Mouse (Mus musculus) limb, embryonic 15.5 days (tissue): ENCODE measurements around the gene Adam22. TPM values are rescaled to one million over a fixed set of nuclear protein-coding genes. Genes with fewer than 3 reads are reported as not detected.
A peak's percentile ranks its signal among the peaks of the same experiment; 100 is the strongest.

ENCODE experiments used
- ATAC-seq: fragments of 200-750 bp; cut with Nextera tagmentation; 2 replicates; pipeline ENCODE4 v1.8.0; 2017; ENCODE audit warnings: low read depth, moderate TSS enrichment; ENCODE audit not compliant: insufficient number of reproducible peaks, low FRiP score, low TSS enrichment
- H3K27ac ChIP-seq: fragments of 300-500 bp; sonication (generic); 2 replicates; pipeline ENCODE4 v1.5.1; 2015; ENCODE audit warnings: moderate library complexity, mild to moderate bottlenecking, inconsistent platforms
- H3K27me3 ChIP-seq: fragments of 300-500 bp; sonication (generic); 2 replicates; pipeline ENCODE4 v1.6.1; 2015; ENCODE audit warnings: inconsistent platforms
- H3K36me3 ChIP-seq: fragments of 300-500 bp; sonication (generic); 2 replicates; pipeline ENCODE4 v1.6.1; 2015; ENCODE audit warnings: inconsistent platforms
- H3K4me1 ChIP-seq: fragments of 300-500 bp; sonication (generic); 2 replicates; pipeline ENCODE4 v1.6.1; 2015; ENCODE audit warnings: inconsistent platforms
- H3K4me2 ChIP-seq: fragments of 300-500 bp; sonication (generic); 2 replicates; pipeline ENCODE4 v1.6.1; 2015; ENCODE audit warnings: mild to moderate bottlenecking, inconsistent platforms
- H3K4me3 ChIP-seq: fragments of 300-500 bp; sonication (generic); 2 replicates; pipeline ENCODE4 v1.5.1; 2015; ENCODE audit warnings: mild to moderate bottlenecking, inconsistent platforms
- H3K9ac ChIP-seq: fragments of 300-500 bp; sonication (generic); 2 replicates; pipeline ENCODE4 v1.6.1; 2015; ENCODE audit warnings: inconsistent platforms
- H3K9me3 ChIP-seq: fragments of 300-500 bp; sonication (generic); 2 replicates; pipeline ENCODE4 v1.6.1; 2016; ENCODE audit warnings: inconsistent platforms
- WGBS: fragments of 180-500 bp; shearing (Covaris S2); methylation state at CpG from one replicate; pipeline ENCODE4 v1.1.7; 2015; 5-methylcytosine and 5-hydroxymethylcytosine counted together
- polyA plus RNA-seq: library from polyadenylated mRNA; unstranded; fragments of >200 nt; fragmentation: Nextera tagmentation; extraction: Ambion mirVana; gene quantifications from 2 replicates; pipeline ENCODE4 v1.2.1, GENCODE M21; 2015

Gene Adam22
- polyA plus RNA-seq, 1 experiment from 2014 or later: 13.1 TPM

- 0 out of 2 replicates have a peak, but pooled peaks cover 6% of the 10 kb centered on the region for H3K4me1 ChIP-seq
- no peaks in the 10 kb centered on the region for H3K9me3 ChIP-seq
- no peak overlapping the region for H3K9ac ChIP-seq
- 17% methylated on average over 4 of the region's 4 CpGs for WGBS
- H3K4me2 ChIP-seq: no peak overlapping the region
- no peaks in the 10 kb centered on the region for H3K36me3 ChIP-seq
- ATAC-seq: no peak
- no peak overlapping the region for H3K27ac ChIP-seq
- no peaks in the 10 kb centered on the region for H3K27me3 ChIP-seq
- no peak overlapping the region for H3K4me3 ChIP-seq
Observed at GRCm38 (mm10) chr5:8310907-8311306, 57.1 kb downstream of the Adam22 start.

- Histone ChIP-seq H3K27ac (no peak overlapping the region), H3K4me3 (no peak overlapping the region), H3K4me1 (peaks cover 4% of the 10 kb centered on the region; the same call in 1 of the 2 replicates), H3K4me2 (0 out of 2 replicates have a peak overlapping the region, but pooled peaks have one; percentile 20), H3K9me3 (no peaks in the 10 kb centered on the region), H3K9ac (no peak overlapping the region), H3K27me3 (no peaks in the 10 kb centered on the region), H3K36me3 (no peaks in the 10 kb centered on the region)
- no peak for ATAC-seq
- WGBS: 32% methylated on average over 10 of the region's 10 CpGs
Observed at GRCm38 (mm10) chr5:8297719-8298419, 70.1 kb downstream of the Adam22 start.

- Histone ChIP-seq H3K4me2 (no peak overlapping the region), H3K4me1 (peaks cover 4% of the 10 kb centered on the region; the same call in 1 of the 2 replicates), H3K27me3 (no peaks in the 10 kb centered on the region), H3K4me3 (no peak overlapping the region), H3K27ac (no peak overlapping the region), H3K36me3 (no peaks in the 10 kb centered on the region), H3K9me3 (no peaks in the 10 kb centered on the region), H3K9ac (no peak overlapping the region)
- ATAC-seq: no peak
- 8% methylated on average over 1 of the region's 1 CpGs for whole genome bisulfite sequencing
Observed at GRCm38 (mm10) chr5:8293287-8293686, 74.7 kb downstream of the Adam22 start.

GRCm38 (mm10) chr5:8291496-8291895 is 76.5 kb downstream of the Adam22 start:
- ATAC-seq: no peak
- Histone ChIP-seq H3K4me1 (peaks cover 4% of the 10 kb centered on the region; the same call in 1 of the 2 replicates), H3K9ac (no peak overlapping the region), H3K4me2 (no peak overlapping the region), H3K27ac (no peak overlapping the region), H3K27me3 (no peaks in the 10 kb centered on the region), H3K9me3 (no peaks in the 10 kb centered on the region), H3K36me3 (no peaks in the 10 kb centered on the region), H3K4me3 (no peak overlapping the region)
- 91% methylated on average over 1 of the region's 1 CpGs for WGBS

GRCm38 (mm10) chr5:8289678-8290614 is 78.0 kb downstream of the Adam22 start:
- H3K27me3 ChIP-seq: no peaks in the 10 kb centered on the region
- no peaks in the 10 kb centered on the region for H3K36me3 ChIP-seq
- no peak overlapping the region for H3K4me2 ChIP-seq
- 55% methylated on average over 6 of the region's 6 CpGs for WGBS
- no peak overlapping the region for H3K9ac ChIP-seq
- no peak overlapping the region for H3K27ac ChIP-seq
- no peak for ATAC-seq
- peaks cover 4% of the 10 kb centered on the region; the same call in 1 of the 2 replicates for H3K4me1 ChIP-seq
- no peak overlapping the region for H3K4me3 ChIP-seq
- H3K9me3 ChIP-seq: no peaks in the 10 kb centered on the region

- Histone ChIP-seq H3K27ac (no peak overlapping the region), H3K4me2 (no peak overlapping the region), H3K36me3 (no peaks in the 10 kb centered on the region), H3K4me3 (no peak overlapping the region), H3K4me1 (no peaks in the 10 kb centered on the region), H3K27me3 (no peaks in the 10 kb centered on the region), H3K9me3 (no peaks in the 10 kb centered on the region), H3K9ac (no peak overlapping the region)
- ATAC-seq: no peak
- WGBS: 71% methylated on average over 5 of the region's 5 CpGs
Observed at GRCm38 (mm10) chr5:8284123-8284522, 83.8 kb downstream of the Adam22 start.

- no peak overlapping the region for H3K27ac ChIP-seq
- no peaks in the 10 kb centered on the region for H3K9me3 ChIP-seq
- H3K27me3 ChIP-seq: no peaks in the 10 kb centered on the region
- 73% methylated on average over 1 of the region's 1 CpGs for WGBS
- no peaks in the 10 kb centered on the region for H3K4me1 ChIP-seq
- no peak overlapping the region for H3K4me3 ChIP-seq
- ATAC-seq: no peak
- H3K4me2 ChIP-seq: no peak overlapping the region
- no peak overlapping the region for H3K9ac ChIP-seq
- no peaks in the 10 kb centered on the region for H3K36me3 ChIP-seq
Observed at GRCm38 (mm10) chr5:8276141-8276540, 91.8 kb downstream of the Adam22 start.

- H3K27ac ChIP-seq: no peak overlapping the region
- 86% methylated on average over 1 of the region's 1 CpGs for WGBS
Observed at GRCm38 (mm10) chr5:8257366-8257765, 110.6 kb downstream of the Adam22 start.

GRCm38 (mm10) chr5:8256487-8256886 is 111.5 kb downstream of the Adam22 start:
- ATAC-seq: no peak

More at GRCm38 (mm10) chr5:8257366-8257765, 110.6 kb downstream of the Adam22 start:
- Histone ChIP-seq H3K4me1 (no peaks in the 10 kb centered on the region), H3K4me3 (no peak overlapping the region), H3K36me3 (no peaks in the 10 kb centered on the region), H3K27me3 (no peaks in the 10 kb centered on the region), H3K4me2 (no peak overlapping the region), H3K9me3 (no peaks in the 10 kb centered on the region), H3K9ac (no peak overlapping the region)
- no peak for ATAC-seq

GRCm38 (mm10) chr5:8244696-8245095 is 123.3 kb downstream of the Adam22 start:
- H3K4me1 ChIP-seq: no peaks in the 10 kb centered on the region
- H3K9ac ChIP-seq: no peak overlapping the region
- H3K27me3 ChIP-seq: no peaks in the 10 kb centered on the region
- no peak overlapping the region for H3K4me3 ChIP-seq
- no peak overlapping the region for H3K4me2 ChIP-seq
- H3K9me3 ChIP-seq: no peaks in the 10 kb centered on the region
- 86% methylated on average over 7 of the region's 7 CpGs for WGBS
- no peak for ATAC-seq
- no peaks in the 10 kb centered on the region for H3K36me3 ChIP-seq
- no peak overlapping the region for H3K27ac ChIP-seq

More at GRCm38 (mm10) chr5:8256487-8256886, 111.5 kb downstream of the Adam22 start:
- H3K9me3 ChIP-seq: no peaks in the 10 kb centered on the region
- no peak overlapping the region for H3K4me2 ChIP-seq
- no peaks in the 10 kb centered on the region for H3K27me3 ChIP-seq
- no peak overlapping the region for H3K4me3 ChIP-seq
- H3K4me1 ChIP-seq: no peaks in the 10 kb centered on the region
- H3K27ac ChIP-seq: no peak overlapping the region
- H3K36me3 ChIP-seq: no peaks in the 10 kb centered on the region
- H3K9ac ChIP-seq: no peak overlapping the region
- 90% methylated on average over 4 of the region's 4 CpGs for WGBS

GRCm38 (mm10) chr5:8243064-8243615 is 124.8 kb downstream of the Adam22 start:
- H3K9ac ChIP-seq: no peak overlapping the region
- H3K4me2 ChIP-seq: no peak overlapping the region
- ATAC-seq: no peak
- WGBS: 61% methylated on average over 4 of the region's 4 CpGs
- no peak overlapping the region for H3K4me3 ChIP-seq
- H3K27ac ChIP-seq: no peak overlapping the region
- no peaks in the 10 kb centered on the region for H3K36me3 ChIP-seq
- H3K4me1 ChIP-seq: no peaks in the 10 kb centered on the region
- no peaks in the 10 kb centered on the region for H3K27me3 ChIP-seq
- H3K9me3 ChIP-seq: no peaks in the 10 kb centered on the region

- 68% methylated on average over 1 of the region's 1 CpGs for WGBS
- Histone ChIP-seq H3K36me3 (no peaks in the 10 kb centered on the region), H3K9me3 (no peaks in the 10 kb centered on the region), H3K27ac (no peak overlapping the region), H3K4me1 (no peaks in the 10 kb centered on the region), H3K4me2 (no peak overlapping the region), H3K9ac (no peak overlapping the region), H3K27me3 (no peaks in the 10 kb centered on the region), H3K4me3 (no peak overlapping the region)
- no peak for ATAC-seq
Observed at GRCm38 (mm10) chr5:8242660-8243059, 125.3 kb downstream of the Adam22 start.
